Mouse (Mus musculus) midbrain, postnatal 0 days (tissue): ENCODE measurements around the gene Igsf23. TPM values are rescaled to one million over a fixed set of nuclear protein-coding genes. Genes with fewer than 3 reads are reported as not detected.
A peak's percentile ranks its signal among the peaks of the same experiment; 100 is the strongest.

ENCODE experiments used
- ATAC-seq: fragments of 200-750 bp; cut with Nextera tagmentation; 2 replicates; pipeline ENCODE4 v1.8.0; 2017; ENCODE audit warnings: moderate number of reproducible peaks, mild to moderate bottlenecking, moderate TSS enrichment, moderate library complexity; ENCODE audit not compliant: low FRiP score
- DNase-seq: peaks from one replicate; pipeline ENCODE4 v3.0.0-alpha.2; 2015; ENCODE audit warnings: low spot score
- H3K27ac ChIP-seq: fragments of 300-500 bp; sonication (generic); 2 replicates; pipeline ENCODE4 v1.5.1; 2014; ENCODE audit warnings: low read depth, mild to moderate bottlenecking, low read length, mixed read lengths
- H3K27me3 ChIP-seq: fragments of 300-500 bp; sonication (generic); 2 replicates; pipeline ENCODE4 v1.6.1; 2014; ENCODE audit warnings: low read length, control low read depth, mixed read lengths; ENCODE audit not compliant: insufficient read depth
- H3K36me3 ChIP-seq: fragments of 300-500 bp; sonication (generic); 2 replicates; pipeline ENCODE4 v1.6.1; 2014; ENCODE audit warnings: low read length, control low read depth, mixed read lengths; ENCODE audit not compliant: insufficient read depth
- H3K4me1 ChIP-seq: fragments of 300-500 bp; sonication (generic); 2 replicates; pipeline ENCODE4 v1.6.1; 2014; ENCODE audit warnings: mild to moderate bottlenecking, control low read depth, antibody characterized with exemption, low read length, mixed read lengths; ENCODE audit not compliant: insufficient read depth
- H3K4me2 ChIP-seq: fragments of 300-500 bp; sonication (generic); 2 replicates; pipeline ENCODE4 v1.6.1; 2014; ENCODE audit warnings: low read depth, mild to moderate bottlenecking, low read length, mixed read lengths; ENCODE audit not compliant: poor library complexity, severe bottlenecking
- H3K4me3 ChIP-seq: fragments of 300-500 bp; sonication (generic); 2 replicates; pipeline ENCODE4 v1.5.1; 2014; ENCODE audit warnings: low read depth, mild to moderate bottlenecking, low read length, moderate library complexity
- H3K9ac ChIP-seq: fragments of 300-500 bp; sonication (generic); replicated peaks from 2 replicates; pipeline ENCODE4 v1.6.1; 2014; ENCODE audit warnings: mild to moderate bottlenecking, low read length, moderate library complexity, mixed read lengths; ENCODE audit not compliant: poor library complexity, severe bottlenecking
- H3K9me3 ChIP-seq: fragments of 300-500 bp; sonication (generic); 2 replicates; pipeline ENCODE4 v1.6.1; 2016; ENCODE audit warnings: low read length, control low read depth
- CTCF ChIP-seq: IDR thresholded peaks from 2 replicates; pipeline ENCODE4 v1.5.1; 2016; ENCODE audit warnings: antibody characterized with exemption, mild to moderate bottlenecking
- WGBS: fragments of 180-500 bp; shearing (Covaris S2); extraction: QIAGEN DNeasy Blood & Tissue Kit; methylation state at CpG from one replicate; pipeline ENCODE4 v1.1.7; 2014; 5-methylcytosine and 5-hydroxymethylcytosine counted together
- polyA plus RNA-seq: library from polyadenylated mRNA; unstranded; fragments of >200 nt; fragmentation: Nextera tagmentation; extraction: Ambion mirVana; gene quantifications from 2 replicates; pipeline ENCODE4 v1.2.1, GENCODE M21; 2015
- total RNA-seq: library from RNA; depleted of rRNA; stranded (reverse); fragments of >200 nt; gene quantifications from 2 replicates; pipeline ENCODE4 v1.2.3, GENCODE M21; 2014; rRNA removed

Igsf23 gene
- total and polyA plus RNA-seq, 2 experiments from 2014 or later: not detected

GRCm38 (mm10) chr7:19911695-19912524, 38.6 kb downstream of the Igsf23 start:
- H3K4me3 ChIP-seq: no peak overlapping the region
- TF ChIP-seq CTCF: no peak
- H3K9ac ChIP-seq: no peak overlapping the region
- H3K9me3 ChIP-seq: 0 out of 2 replicates have a peak, but pooled peaks cover 3% of the 10 kb centered on the region
- no peak overlapping the region for H3K4me2 ChIP-seq
- no peaks in the 10 kb centered on the region for H3K4me1 ChIP-seq
- no peak overlapping the region for H3K27ac ChIP-seq
- ATAC-seq (no peak), DNase-seq (peak; percentile 22)
- H3K36me3 ChIP-seq: peaks cover 19% of the 10 kb centered on the region
- 72% methylated on average over 23 of the region's 23 CpGs for WGBS
- H3K27me3 ChIP-seq: no peaks in the 10 kb centered on the region

DNA sequence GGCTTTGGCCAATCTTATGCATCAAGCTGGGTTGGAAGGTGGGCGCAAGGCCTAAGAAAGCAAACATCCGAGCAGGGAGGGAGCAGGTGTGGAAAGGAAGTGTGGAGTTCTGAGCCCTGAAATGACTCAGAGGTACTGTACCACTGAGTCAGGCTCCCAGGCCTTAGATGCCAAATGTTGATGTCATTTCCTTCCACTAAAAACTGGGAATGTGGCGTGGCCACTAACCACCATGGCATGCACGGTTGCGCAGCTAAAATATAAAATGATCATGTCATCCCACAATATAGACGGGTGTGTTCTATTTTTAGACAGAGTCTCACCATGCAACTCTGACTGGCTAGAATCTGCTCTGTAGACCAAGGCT, 39.3 kb downstream of the Igsf23 start:
- Histone ChIP-seq H3K27me3 (no peaks in the 10 kb centered on the region), H3K9me3 (0 out of 2 replicates have a peak, but pooled peaks cover 7% of the 10 kb centered on the region), H3K4me2 (no peak overlapping the region), H3K27ac (no peak overlapping the region), H3K36me3 (peaks cover 19% of the 10 kb centered on the region), H3K4me1 (no peaks in the 10 kb centered on the region), H3K4me3 (no peak overlapping the region), H3K9ac (no peak overlapping the region)
- 86% methylated on average over 6 of the region's 6 CpGs for WGBS
- DNase-seq: no peak
- TF ChIP-seq CTCF: no peak
- ATAC-seq: no peak

DNA sequence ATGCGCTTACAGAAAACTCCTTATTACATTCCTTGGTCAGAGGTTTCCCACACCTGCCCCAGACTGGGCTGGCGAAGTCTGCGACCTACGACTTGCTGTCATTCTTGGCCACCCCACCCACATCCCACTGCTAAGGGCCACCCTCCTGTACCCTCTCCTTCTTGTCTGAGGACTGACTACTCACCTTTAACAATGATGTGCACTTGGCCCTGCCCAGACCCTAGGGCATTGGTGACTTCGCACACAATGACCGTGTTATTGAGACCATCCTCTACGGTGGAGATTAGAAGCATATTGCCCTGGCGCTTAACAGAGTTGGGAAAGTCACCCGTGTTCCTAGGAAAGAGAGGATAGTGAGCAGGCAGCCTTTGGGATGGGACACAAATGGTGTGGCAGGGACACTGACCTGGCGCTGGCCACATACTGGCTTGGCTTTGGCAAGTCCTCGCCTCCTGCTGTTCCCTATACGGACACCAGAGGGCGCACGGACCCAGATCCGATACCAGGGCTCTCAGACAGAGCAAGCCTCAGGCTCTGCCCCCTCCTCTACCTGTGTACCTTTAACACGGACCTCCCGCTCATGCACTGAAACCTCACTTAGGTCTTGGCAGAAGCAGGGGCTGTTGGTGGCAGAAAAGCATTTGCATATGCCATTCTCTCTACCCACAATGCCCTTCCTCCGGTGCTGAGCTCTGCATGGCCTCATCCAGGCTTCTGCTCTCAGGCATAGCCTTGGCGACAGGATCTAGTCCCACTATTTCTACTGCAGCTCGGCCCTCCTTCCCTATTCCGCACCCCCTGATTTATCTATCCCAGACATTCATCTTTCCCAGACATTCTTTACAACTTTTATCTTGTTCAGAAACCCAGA, 39.9 kb downstream of the Igsf23 start:
- H3K4me1 ChIP-seq: no peaks in the 10 kb centered on the region
- TF ChIP-seq CTCF: peak; percentile 88
- no peak overlapping the region for H3K9ac ChIP-seq
- no peak overlapping the region for H3K27ac ChIP-seq
- 0 out of 2 replicates have a peak, but pooled peaks cover 7% of the 10 kb centered on the region for H3K9me3 ChIP-seq
- no peak overlapping the region for H3K4me2 ChIP-seq
- peaks cover 19% of the 10 kb centered on the region for H3K36me3 ChIP-seq
- no peaks in the 10 kb centered on the region for H3K27me3 ChIP-seq
- ATAC-seq (peak; percentile 68), DNase-seq (peak; percentile 78)
- H3K4me3 ChIP-seq: no peak overlapping the region
- WGBS: 51% methylated on average over 21 of the region's 21 CpGs

DNA sequence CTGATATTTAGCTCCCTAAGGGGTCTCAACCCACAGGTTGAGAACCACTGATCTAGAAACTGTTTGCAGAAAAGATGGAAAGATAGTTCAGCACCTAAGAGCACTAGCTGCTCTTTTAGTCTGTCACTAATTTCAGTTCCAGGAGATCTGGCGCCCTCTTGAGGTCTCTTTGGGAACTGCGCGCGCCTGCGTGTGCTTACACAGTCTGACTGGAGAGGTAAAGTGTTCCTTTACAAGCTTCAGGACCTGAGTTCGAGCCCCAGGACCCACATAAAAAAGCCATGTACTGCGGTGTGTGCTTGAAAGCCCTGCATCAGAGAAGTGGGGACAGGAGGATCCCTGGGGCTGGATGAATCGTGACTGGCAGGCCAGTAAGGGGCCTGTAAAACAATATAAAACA, 60.7 kb downstream of the Igsf23 start:
- H3K36me3 ChIP-seq: no peaks in the 10 kb centered on the region
- no peak overlapping the region for H3K4me3 ChIP-seq
- no peaks in the 10 kb centered on the region for H3K27me3 ChIP-seq
- no peak overlapping the region for H3K4me2 ChIP-seq
- peak; percentile 66 for TF ChIP-seq CTCF
- DNase-seq: no peak
- ATAC-seq: no peak
- H3K27ac ChIP-seq: no peak overlapping the region
- H3K4me1 ChIP-seq: no peaks in the 10 kb centered on the region
- WGBS: 57% methylated on average over 8 of the region's 8 CpGs
- H3K9me3 ChIP-seq: peaks cover 9% of the 10 kb centered on the region; the same call in 1 of the 2 replicates
- H3K9ac ChIP-seq: no peak overlapping the region

DNA sequence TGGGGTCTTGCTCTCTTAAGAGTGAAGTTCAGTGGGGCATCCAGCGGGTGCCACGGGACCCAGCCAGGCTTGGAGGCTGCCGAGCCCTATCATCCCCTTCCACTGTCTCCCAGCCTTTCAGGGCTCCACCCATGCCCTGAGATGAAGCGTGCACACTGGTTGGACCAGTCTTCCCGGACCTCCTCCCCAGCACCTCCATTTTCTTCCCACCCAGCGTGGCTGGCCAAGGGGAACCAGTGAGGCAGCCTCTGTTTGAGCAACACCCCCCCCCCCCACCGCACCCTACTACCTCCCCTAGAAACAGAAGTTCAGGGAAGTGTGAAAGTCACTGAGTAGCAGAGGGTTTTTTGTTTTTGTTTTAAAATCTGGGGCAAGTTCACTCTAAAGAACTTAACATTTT, 62.7 kb downstream of the Igsf23 start, which contains the start of gene Ceacam19:
Ceacam19 (minus strand) TSS at position 117 of the 400 bp plus-strand sequence.
- no peak for DNase-seq
- H3K4me1 ChIP-seq: no peaks in the 10 kb centered on the region
- no peak within 1 kb of the TSS for H3K4me3 ChIP-seq
- no peaks in the 10 kb centered on the region for H3K9me3 ChIP-seq
- WGBS: 80% methylated on average over 7 of the region's 7 CpGs
- no peak within 1 kb of the TSS for H3K27ac ChIP-seq
- ATAC-seq: no peak
- H3K27me3 ChIP-seq: no peaks in the 10 kb centered on the region
- H3K4me2 ChIP-seq: no peak within 1 kb of the TSS
- H3K36me3 ChIP-seq: no peaks in the 10 kb centered on the region
- H3K9ac ChIP-seq: no peak within 1 kb of the TSS
- no peak for TF ChIP-seq CTCF

Other genes with a start within 250 kb of the Igsf23 start
- gene Tomm40, start 235.3 kb downstream of the Igsf23 start, total RNA-seq: 122 and 133 TPM in 2 replicates
- 160 and 161 TPM in 2 replicates for gene Tomm40, start 235.3 kb downstream of the Igsf23 start, polyA plus RNA-seq
- gene Nectin2, start 200.3 kb downstream of the Igsf23 start, total RNA-seq: 62.6 and 75.3 TPM in 2 replicates
- gene Nectin2, start 200.3 kb downstream of the Igsf23 start, polyA plus RNA-seq: 55.3 and 62.6 TPM in 2 replicates
- 32.6 and 33.5 TPM in 2 replicates for gene Bcam, start 179.7 kb downstream of the Igsf23 start, total RNA-seq
- 18.7 and 22.0 TPM in 2 replicates for gene Bcam, start 179.7 kb downstream of the Igsf23 start, polyA plus RNA-seq
- gene Cblc, start 153.9 kb downstream of the Igsf23 start, total RNA-seq: 0.71 and 1.8 TPM in 2 replicates
- gene Cblc, start 153.9 kb downstream of the Igsf23 start, polyA plus RNA-seq: 0.70 and 1.2 TPM in 2 replicates
- 0.55 and 0.66 TPM in 2 replicates for gene Bcl3, start 128.0 kb downstream of the Igsf23 start, total RNA-seq
- gene Bcl3, start 128.0 kb downstream of the Igsf23 start, polyA plus RNA-seq: 0.93 and 1.3 TPM in 2 replicates
- 31.6 and 44.4 TPM in 2 replicates for gene Gm19345, start 98.8 kb downstream of the Igsf23 start, total RNA-seq
- gene Gm19345, start 98.8 kb downstream of the Igsf23 start, polyA plus RNA-seq: 21.6 and 25.8 TPM in 2 replicates
- gene Ceacam16, start 89.5 kb downstream of the Igsf23 start, total RNA-seq: not detected in 2 replicates
- gene Ceacam16, start 89.5 kb downstream of the Igsf23 start, polyA plus RNA-seq: 0.90 and 1.5 TPM in 2 replicates
- gene Ceacam19, start 62.8 kb downstream of the Igsf23 start, total RNA-seq: 0.38 TPM in 1 of 2 replicates, not detected in the other
- not detected in 2 replicates for gene Ceacam19, start 62.8 kb downstream of the Igsf23 start, polyA plus RNA-seq
- gene Pvr, start 29.6 kb downstream of the Igsf23 start, total RNA-seq: 11.0 and 14.7 TPM in 2 replicates
- 7.1 and 7.7 TPM in 2 replicates for gene Pvr, start 29.6 kb downstream of the Igsf23 start, polyA plus RNA-seq
- gene Ceacam20, start 14.7 kb upstream of the Igsf23 start, total RNA-seq: not detected in 2 replicates
- not detected in 2 replicates for gene Ceacam20, start 14.7 kb upstream of the Igsf23 start, polyA plus RNA-seq
- gene Nlrp9b, start 40.7 kb upstream of the Igsf23 start, total RNA-seq: not detected in 2 replicates
- gene Nlrp9b, start 40.7 kb upstream of the Igsf23 start, polyA plus RNA-seq: not detected in 2 replicates
- not detected in 2 replicates for gene Vmn1r91, start 148.9 kb upstream of the Igsf23 start, total RNA-seq
- gene Vmn1r91, start 148.9 kb upstream of the Igsf23 start, polyA plus RNA-seq: not detected in 2 replicates
- not detected in 2 replicates for gene Gm16442, start 171.8 kb upstream of the Igsf23 start, total RNA-seq
- gene Gm16442, start 171.8 kb upstream of the Igsf23 start, polyA plus RNA-seq: not detected in 2 replicates
- not detected in 2 replicates for gene Vmn1r93, start 188.3 kb upstream of the Igsf23 start, total RNA-seq
- gene Vmn1r93, start 188.3 kb upstream of the Igsf23 start, polyA plus RNA-seq: not detected in 2 replicates
- not detected in 2 replicates for gene Vmn1r94, start 217.6 kb upstream of the Igsf23 start, total RNA-seq
- gene Vmn1r94, start 217.6 kb upstream of the Igsf23 start, polyA plus RNA-seq: not detected in 2 replicates
- not detected in 2 replicates for gene Vmn1r95, start 243.0 kb upstream of the Igsf23 start, total RNA-seq
- gene Vmn1r95, start 243.0 kb upstream of the Igsf23 start, polyA plus RNA-seq: not detected in 2 replicates